Mouse (Mus musculus) stomach, embryonic 16.5 days (tissue): ENCODE data around the gene Chit1. TPM values are rescaled to one million over a fixed set of nuclear protein-coding genes. Genes with fewer than 3 reads are reported as not detected.

Experiments used
- ATAC-seq: fragments of 200-750 bp; cut with Nextera tagmentation; 2 replicates; pipeline ENCODE4 v1.8.0; 2017; ENCODE audit warnings: moderate number of reproducible peaks, moderate TSS enrichment; ENCODE audit not compliant: insufficient read depth, low FRiP score
- H3K27ac ChIP-seq: fragments of 300-500 bp; sonication (generic); 2 replicates; pipeline ENCODE4 v1.5.1; 2014; ENCODE audit warnings: low read length
- H3K27me3 ChIP-seq: fragments of 300-500 bp; sonication (generic); 2 replicates; pipeline ENCODE4 v1.6.1; 2014; ENCODE audit warnings: low read length, control low read depth, mixed read lengths; ENCODE audit not compliant: control insufficient read depth, insufficient read depth
- H3K36me3 ChIP-seq: fragments of 300-500 bp; sonication (generic); 2 replicates; pipeline ENCODE4 v1.6.1; 2014; ENCODE audit warnings: low read length; ENCODE audit not compliant: control insufficient read depth, insufficient read depth
- H3K4me1 ChIP-seq: fragments of 300-500 bp; sonication (generic); 2 replicates; pipeline ENCODE4 v1.6.1; 2014; ENCODE audit warnings: low read length, control low read depth, mixed read lengths; ENCODE audit not compliant: control insufficient read depth, insufficient read depth
- H3K4me2 ChIP-seq: fragments of 300-500 bp; sonication (generic); 2 replicates; pipeline ENCODE4 v1.6.1; 2014; ENCODE audit warnings: low read depth, low read length, mixed read lengths
- H3K4me3 ChIP-seq: fragments of 300-500 bp; sonication (generic); replicated peaks from 2 replicates; pipeline ENCODE4 v1.5.1; 2014; ENCODE audit warnings: mild to moderate bottlenecking, low read length
- H3K9ac ChIP-seq: fragments of 300-500 bp; sonication (generic); 2 replicates; pipeline ENCODE4 v1.6.1; 2014; ENCODE audit warnings: low read length
- H3K9me3 ChIP-seq: fragments of 300-500 bp; sonication (generic); replicated peaks from 2 replicates; pipeline ENCODE4 v1.6.1; 2016; ENCODE audit warnings: low read length, control low read depth; ENCODE audit not compliant: control insufficient read depth
- WGBS: fragments of 180-500 bp; shearing (Covaris S2); extraction: QIAGEN DNeasy Blood & Tissue Kit; methylation state at CpG from one replicate; pipeline ENCODE4 v1.1.7; 2014; 5-methylcytosine and 5-hydroxymethylcytosine counted together
- polyA plus RNA-seq: library from polyadenylated mRNA; unstranded; fragments of >200 nt; fragmentation: Nextera tagmentation; extraction: Ambion mirVana; gene quantifications from 2 replicates; pipeline ENCODE4 v1.2.1, GENCODE M21; 2015

Gene Chit1
- polyA plus RNA-seq, 1 experiment from 2014 or later = 4.8 TPM

DNA sequence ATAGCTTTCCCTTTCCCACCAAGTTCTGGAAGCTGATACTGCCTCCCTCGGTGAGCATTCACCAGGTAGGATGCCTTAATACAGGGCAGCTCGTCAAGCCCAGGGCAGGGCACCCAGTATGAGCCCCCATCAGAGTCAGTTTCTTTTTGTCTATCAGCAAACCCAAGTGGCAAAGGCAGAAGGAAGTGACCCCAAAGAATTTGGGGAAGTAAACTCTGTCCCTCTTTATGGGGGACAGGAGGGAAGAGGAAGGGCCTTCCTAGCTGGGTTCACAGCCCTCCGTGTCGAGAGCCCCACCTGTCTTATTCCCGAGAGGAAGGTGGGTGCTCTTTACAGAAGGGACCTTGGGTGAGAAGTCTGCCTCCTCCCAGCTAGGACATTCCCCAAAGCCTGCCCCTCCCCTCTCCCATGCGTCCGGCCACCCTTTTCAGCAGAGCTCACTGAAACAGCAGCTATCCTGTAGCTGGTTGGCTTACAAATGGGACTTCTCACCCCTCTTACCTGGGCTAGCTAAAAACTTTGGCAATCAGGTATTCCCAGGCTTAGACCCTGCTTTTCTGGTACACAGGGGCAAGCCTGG, 15.9 kb upstream of the Chit1 start:
- H3K4me2 ChIP-seq = peak overlapping the region; percentile 28
- no peak for ATAC-seq
- 64% methylated on average over 7 of the region's 7 CpGs for WGBS
- no peaks in the 10 kb centered on the region for H3K27me3 ChIP-seq
- H3K36me3 ChIP-seq = no peaks in the 10 kb centered on the region
- no peak overlapping the region for H3K4me3 ChIP-seq
- peaks cover 74% of the 10 kb centered on the region for H3K4me1 ChIP-seq
- no peaks in the 10 kb centered on the region for H3K9me3 ChIP-seq
- H3K9ac ChIP-seq = peak overlapping the region; percentile 59
- H3K27ac ChIP-seq = peak overlapping the region; percentile 98

DNA sequence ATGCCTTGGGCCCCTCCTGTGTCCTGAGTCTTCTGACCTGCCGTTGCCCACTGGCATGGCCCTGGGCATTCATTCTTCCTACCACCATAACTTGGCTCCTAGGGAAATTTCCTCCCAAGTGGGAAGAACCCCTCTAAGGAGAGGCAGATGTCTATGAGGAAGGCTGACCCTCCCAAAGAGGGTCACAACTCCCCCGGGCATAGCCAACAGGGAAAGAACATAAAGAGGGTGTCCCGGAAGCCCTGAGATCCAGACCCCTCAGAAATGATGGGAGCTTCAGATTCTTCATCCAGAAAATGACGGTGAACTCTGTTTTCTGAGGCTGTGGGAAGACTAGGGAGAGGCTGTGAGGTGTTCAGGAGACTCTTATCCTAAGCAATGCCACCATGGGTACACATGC, 15.3 kb upstream of the Chit1 start:
- no peak overlapping the region for H3K4me3 ChIP-seq
- WGBS = 71% methylated on average over 4 of the region's 4 CpGs
- H3K9ac ChIP-seq = peak overlapping the region; percentile 59
- peak overlapping the region; percentile 28; the same call in 1 of the 2 replicates for H3K4me2 ChIP-seq
- no peaks in the 10 kb centered on the region for H3K27me3 ChIP-seq
- peaks cover 79% of the 10 kb centered on the region for H3K4me1 ChIP-seq
- no peaks in the 10 kb centered on the region for H3K9me3 ChIP-seq
- no peaks in the 10 kb centered on the region for H3K36me3 ChIP-seq
- no peak for ATAC-seq
- peak overlapping the region; percentile 98 for H3K27ac ChIP-seq

DNA sequence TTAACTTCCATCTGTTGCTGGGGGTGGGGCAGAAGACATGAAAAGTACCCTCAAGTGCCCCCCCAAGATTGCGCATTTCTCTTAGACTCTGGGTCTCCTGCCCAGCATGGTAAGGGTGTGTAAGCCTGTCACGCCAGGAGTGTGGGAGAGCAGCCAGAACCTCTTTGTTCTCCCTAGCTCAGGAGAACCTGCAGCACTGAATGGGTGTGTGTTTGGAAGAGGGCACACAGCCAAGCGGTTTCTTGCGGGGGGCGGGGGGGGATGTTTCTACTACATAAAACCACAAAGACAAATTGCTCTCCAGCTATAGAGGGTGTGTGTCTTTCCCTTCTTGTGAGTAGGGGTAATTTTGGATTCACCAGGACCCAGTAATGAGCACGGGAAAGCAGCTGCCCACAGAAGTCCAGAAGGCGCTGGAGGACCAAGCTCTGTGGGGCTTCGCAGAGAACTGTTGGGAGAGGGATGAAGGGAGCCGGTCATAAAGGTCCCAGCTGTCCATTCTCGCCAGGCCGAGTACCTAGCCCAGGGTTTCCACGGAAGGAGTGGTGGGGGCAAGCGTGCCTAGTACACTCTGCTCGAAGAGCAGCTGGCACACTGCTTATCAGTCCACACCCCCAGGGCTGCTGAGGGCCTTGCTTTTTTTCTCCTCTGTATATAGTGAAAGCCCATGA, 14.6 kb upstream of the Chit1 start:
- peak overlapping the region; percentile 98 for H3K27ac ChIP-seq
- WGBS = 31% methylated on average over 14 of the region's 14 CpGs
- no peaks in the 10 kb centered on the region for H3K36me3 ChIP-seq
- no peaks in the 10 kb centered on the region for H3K9me3 ChIP-seq
- peaks cover 81% of the 10 kb centered on the region for H3K4me1 ChIP-seq
- no peak overlapping the region for H3K4me3 ChIP-seq
- no peaks in the 10 kb centered on the region for H3K27me3 ChIP-seq
- peak overlapping the region; percentile 28; the same call in 1 of the 2 replicates for H3K4me2 ChIP-seq
- H3K9ac ChIP-seq = peak overlapping the region; percentile 59
- peak; percentile 46; the same call in 1 of the 2 replicates for ATAC-seq

DNA sequence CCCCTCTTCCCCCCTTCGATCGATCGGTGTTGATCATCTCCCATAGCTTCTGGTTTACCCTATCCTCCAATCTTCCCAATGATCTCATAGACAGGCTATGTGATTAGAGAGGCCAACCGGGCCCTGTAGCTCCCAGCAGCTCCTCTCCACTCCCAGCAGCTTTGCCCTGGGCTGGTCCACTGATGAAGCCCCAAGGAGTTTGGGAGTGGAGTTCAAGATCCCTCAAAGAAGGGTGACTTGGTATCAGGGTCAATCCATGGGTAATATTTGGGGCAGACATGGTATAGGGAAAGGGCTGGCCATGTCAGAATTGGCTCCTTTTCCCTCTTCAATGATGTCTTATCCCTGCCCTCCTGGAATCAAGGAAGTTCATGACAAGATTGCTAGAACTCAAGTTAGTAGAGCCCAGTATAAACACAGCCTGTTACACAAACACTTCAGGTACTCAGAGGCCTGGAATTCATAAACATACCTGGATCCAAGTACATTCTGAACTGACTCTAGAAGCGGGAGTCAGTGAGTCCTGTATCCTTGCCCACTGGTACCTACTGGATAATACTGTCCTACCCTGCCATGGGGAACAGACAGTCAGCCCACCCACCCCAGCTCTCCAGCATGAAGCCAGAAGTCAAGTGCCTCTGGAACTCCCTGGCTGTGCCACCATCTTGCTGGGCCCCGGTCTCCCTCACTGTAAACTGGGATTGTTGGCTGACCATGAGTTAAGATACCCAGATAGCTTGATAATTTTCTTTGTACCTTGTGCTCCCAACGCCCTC, 13.8 kb upstream of the Chit1 start:
- H3K9me3 ChIP-seq = no peaks in the 10 kb centered on the region
- ATAC-seq = no peak
- H3K4me3 ChIP-seq = no peak overlapping the region
- WGBS = 82% methylated on average over 7 of the region's 7 CpGs
- peaks cover 73% of the 10 kb centered on the region for H3K4me1 ChIP-seq
- peak overlapping the region; percentile 98 for H3K27ac ChIP-seq
- peak overlapping the region; percentile 59 for H3K9ac ChIP-seq
- H3K4me2 ChIP-seq = no peak overlapping the region
- H3K36me3 ChIP-seq = no peaks in the 10 kb centered on the region
- no peaks in the 10 kb centered on the region for H3K27me3 ChIP-seq

DNA sequence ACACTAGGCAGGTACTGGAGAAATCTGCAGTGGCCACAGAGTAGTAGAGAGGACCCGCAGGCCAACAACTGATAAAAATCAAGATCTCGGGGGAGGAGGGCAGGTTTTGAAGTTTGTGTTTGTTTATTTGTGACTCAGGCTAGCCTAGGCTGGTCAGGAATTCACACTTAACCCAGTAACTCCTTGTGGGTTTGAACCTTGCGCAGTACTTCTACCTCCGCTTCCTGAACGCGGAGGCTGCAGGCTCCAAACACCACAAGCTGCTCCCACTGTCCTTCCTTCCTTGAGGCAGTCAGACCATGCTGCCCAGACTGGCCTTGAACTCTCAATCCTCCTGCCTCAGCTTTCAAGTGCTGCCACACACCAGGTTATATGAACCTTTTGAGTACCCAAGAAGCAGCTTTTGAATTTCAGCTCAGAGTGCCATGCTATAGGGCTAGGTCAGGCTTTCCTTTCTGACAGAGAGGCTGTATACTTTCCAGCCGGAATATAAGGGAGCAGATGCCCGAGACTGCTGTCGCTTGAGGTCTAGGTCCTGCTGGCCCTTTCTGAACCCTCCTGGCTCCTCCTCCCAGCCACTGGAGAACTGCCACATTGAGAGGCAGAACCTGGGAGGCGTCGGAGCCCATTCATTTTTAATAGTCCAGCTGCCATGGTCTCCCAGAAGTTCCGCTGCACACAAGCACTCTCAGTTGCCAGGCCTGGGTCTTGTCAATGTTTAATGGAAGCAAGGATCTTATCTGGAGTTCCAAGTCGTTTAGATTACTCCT, 12.9 kb upstream of the Chit1 start:
- WGBS = 40% methylated on average over 13 of the region's 13 CpGs
- Histone ChIP-seq H3K27ac (peak overlapping the region; percentile 98), H3K9ac (peak overlapping the region; percentile 67), H3K4me3 (0 out of 2 replicates have a peak overlapping the region, but pooled peaks have one; percentile 45), H3K36me3 (no peaks in the 10 kb centered on the region), H3K4me2 (peak overlapping the region; percentile 57), H3K9me3 (no peaks in the 10 kb centered on the region), H3K27me3 (no peaks in the 10 kb centered on the region), H3K4me1 (peaks cover 68% of the 10 kb centered on the region)
- ATAC-seq = no peak

DNA sequence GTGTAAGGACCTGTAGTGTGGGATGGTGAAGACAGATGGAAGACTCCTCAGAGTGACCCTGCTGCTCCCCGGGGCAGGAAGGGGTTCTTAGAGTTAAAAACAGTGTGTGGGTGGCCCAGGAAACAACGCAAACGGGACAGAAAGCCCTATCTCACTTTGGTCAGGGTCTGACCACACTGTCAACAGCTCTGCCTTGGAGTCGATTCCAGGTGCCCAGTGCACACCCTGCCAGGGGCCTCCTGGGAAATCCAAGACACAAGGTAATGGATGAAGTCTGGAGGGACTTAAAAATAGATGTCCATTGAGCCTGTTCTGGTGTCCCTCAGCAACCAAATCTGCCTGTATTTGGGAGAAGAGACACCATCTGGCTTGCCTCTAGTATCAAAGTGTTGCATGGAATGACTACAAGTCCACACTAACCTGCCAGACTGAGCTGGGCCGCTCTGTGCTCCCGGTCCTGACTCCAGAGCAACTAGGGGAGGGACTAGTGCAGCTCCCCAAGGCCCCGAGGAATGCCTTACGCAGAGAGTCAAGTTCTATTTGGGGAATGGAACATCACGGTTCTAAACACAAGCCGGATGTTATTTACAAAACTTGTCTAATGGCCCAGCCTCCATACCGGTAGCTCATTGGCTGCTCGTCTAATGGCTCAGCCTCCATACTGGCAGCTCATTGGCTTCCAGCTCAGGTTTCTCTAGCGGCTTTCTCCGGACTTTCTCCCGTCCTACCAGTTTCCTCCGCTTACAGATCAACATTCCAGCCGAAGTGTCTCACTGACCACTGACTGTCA, 12.1 kb upstream of the Chit1 start:
- Histone ChIP-seq H3K27me3 (no peaks in the 10 kb centered on the region), H3K27ac (peak overlapping the region; percentile 98), H3K4me1 (peaks cover 60% of the 10 kb centered on the region), H3K36me3 (no peaks in the 10 kb centered on the region), H3K9me3 (no peaks in the 10 kb centered on the region), H3K9ac (peak overlapping the region; percentile 69), H3K4me2 (peak overlapping the region; percentile 57), H3K4me3 (peak overlapping the region; percentile 45)
- under 1% methylated on average over 17 of the region's 17 CpGs for WGBS
- peak; percentile 87 for ATAC-seq

DNA sequence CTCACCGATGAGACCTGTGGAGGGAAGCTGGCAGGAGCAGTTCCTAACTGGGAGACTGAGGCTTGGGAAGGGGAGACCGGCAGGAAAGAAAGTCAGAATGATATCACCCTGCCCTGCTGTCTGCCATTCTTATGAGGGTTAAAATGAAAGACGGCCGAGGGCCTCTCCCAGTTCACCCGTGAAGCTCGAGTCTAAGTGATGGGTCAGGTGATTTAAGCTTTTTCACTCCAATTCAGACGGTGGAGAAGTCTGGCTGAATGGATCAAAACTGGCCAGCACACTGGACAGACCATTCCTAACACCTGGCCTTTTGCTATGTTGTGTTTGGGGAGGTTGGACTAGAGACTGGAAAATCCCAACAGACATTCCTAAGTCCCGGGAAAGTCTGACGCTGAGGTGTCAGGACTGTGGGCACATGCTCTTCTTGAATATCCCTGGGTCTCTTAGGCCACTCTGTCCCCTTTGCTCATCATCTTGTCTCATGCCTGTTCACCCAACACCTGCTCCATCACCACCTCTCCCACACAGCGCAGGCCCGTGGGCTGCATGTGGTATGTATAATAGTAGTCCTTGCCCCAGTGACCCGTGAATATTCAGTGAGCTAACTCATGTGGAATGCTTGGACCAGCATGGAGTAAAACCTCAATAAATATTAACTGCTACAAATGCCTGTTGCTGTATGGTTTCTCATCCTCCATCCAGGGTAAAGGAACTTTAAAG, 11.4 kb upstream of the Chit1 start:
- ATAC-seq = no peak
- Histone ChIP-seq H3K27me3 (no peaks in the 10 kb centered on the region), H3K9ac (peak overlapping the region; percentile 69), H3K4me3 (peak overlapping the region; percentile 45), H3K4me2 (peak overlapping the region; percentile 57), H3K4me1 (peaks cover 58% of the 10 kb centered on the region), H3K36me3 (no peaks in the 10 kb centered on the region), H3K27ac (peak overlapping the region; percentile 98), H3K9me3 (no peaks in the 10 kb centered on the region)
- WGBS = 16% methylated on average over 12 of the region's 12 CpGs

DNA sequence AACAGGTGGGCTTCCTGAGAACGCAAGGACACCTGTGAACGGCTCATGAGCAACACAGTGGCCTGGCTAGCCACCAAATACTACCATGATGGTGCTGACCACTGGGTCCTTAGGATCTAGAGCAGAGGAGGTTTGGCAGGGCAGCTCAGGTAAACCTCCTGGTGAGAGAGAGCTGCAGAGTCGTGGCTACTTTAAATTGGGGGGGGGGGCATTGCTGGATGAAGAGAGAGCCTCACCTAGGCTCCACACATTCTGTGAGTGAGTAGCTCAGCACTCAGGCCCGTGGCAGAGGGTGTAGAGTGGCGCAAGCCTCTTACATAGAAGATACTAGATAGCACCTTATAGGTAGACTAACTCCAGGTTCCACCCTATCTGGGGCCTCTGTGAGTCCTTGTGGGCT, 10.6 kb upstream of the Chit1 start:
- H3K36me3 ChIP-seq = no peaks in the 10 kb centered on the region
- H3K9me3 ChIP-seq = no peaks in the 10 kb centered on the region
- WGBS = 78% methylated on average over 5 of the region's 5 CpGs
- peak overlapping the region; percentile 98; the same call in 1 of the 2 replicates for H3K27ac ChIP-seq
- no peaks in the 10 kb centered on the region for H3K27me3 ChIP-seq
- H3K4me2 ChIP-seq = no peak overlapping the region
- H3K4me1 ChIP-seq = peaks cover 54% of the 10 kb centered on the region
- no peak overlapping the region for H3K4me3 ChIP-seq
- ATAC-seq = no peak
- no peak overlapping the region; the same call in 1 of the 2 replicates for H3K9ac ChIP-seq
